9 mouse cellular contexts compared by ENCODE assay signal in the genomic region with DNA sequence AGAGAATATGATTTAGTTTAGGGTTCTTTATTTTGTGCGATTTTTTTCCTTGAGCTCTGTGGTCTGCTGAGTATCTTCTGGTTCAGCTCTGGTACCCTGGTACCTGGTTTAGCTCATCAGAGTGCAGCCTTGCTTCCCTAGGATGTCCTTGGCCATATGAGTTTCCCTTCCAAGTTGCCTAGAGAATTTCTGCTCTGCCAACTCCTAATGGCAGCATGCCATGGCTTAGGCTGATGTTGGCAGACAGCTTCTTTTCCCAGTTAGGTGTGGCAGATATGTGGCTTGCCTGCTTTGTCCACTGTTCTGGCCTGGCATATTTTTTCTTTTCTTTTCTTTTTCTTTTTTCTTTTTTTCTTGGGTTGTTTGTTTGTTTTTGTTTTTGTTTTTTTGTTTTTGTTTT. TPM values are rescaled to one million over a fixed set of nuclear protein-coding genes. Genes with fewer than 3 reads are reported as not detected.
DNase-seq lines count a peak whose midpoint lies in the region; TF ChIP-seq lines count a peak whose summit lies in the region.
"Had no signal": no experiment of that assay in that cellular context is flagged by ENCODE, and none has a peak within 500 bp of the region (broad histone marks: within the 10 kb centered on the region; RNA-seq: fewer than 3 reads in every experiment).

No protein-coding gene starts in this region.

- no peaks in the 10 kb centered on the region for H3K9me3 ChIP-seq in heart, embryonic 10.5 days
- H3K9me3 ChIP-seq: liver, embryonic 15.5 days had no signal

- peak; percentile 97 for DNase-seq in heart, adult 11 months
- no peak for DNase-seq in heart, embryonic 10.5 days (ENCODE audit: low spot score)
- peak; percentile 82 for DNase-seq in brain, embryonic 14.5 days (ENCODE audit: low read depth)
- DNase-seq in gastrocnemius, postnatal 14 days = peak; percentile 59
- DNase-seq in layer of hippocampus, adult 8-10 months (ENCODE audit: low spot score in 2 of 2) = peak; percentile 62 to 74
- DNase-seq in B cell, adult 2 months = no peak
- DNase-seq in thymus, adult 18-20 months = no peak

- H3K36me3 ChIP-seq in heart, embryonic 10.5 days = no peaks in the 10 kb centered on the region
- H3K36me3 ChIP-seq in myocyte (ENCODE audit: control insufficient read depth, insufficient read depth) = no peaks in the 10 kb centered on the region
- H3K36me3 ChIP-seq: liver, embryonic 15.5 days had no signal

- H3K27me3 ChIP-seq in heart, embryonic 10.5 days (ENCODE audit: insufficient read depth, poor library complexity, severe bottlenecking) = no peaks in the 10 kb centered on the region
- H3K27me3 ChIP-seq in myocyte (ENCODE audit: control insufficient read depth, insufficient read depth, insufficient read length) = no peaks in the 10 kb centered on the region
- H3K27me3 ChIP-seq: liver, embryonic 15.5 days had no signal

- peaks cover 10% of the 10 kb centered on the region for H3K4me1 ChIP-seq in heart, embryonic 10.5 days

- peaks cover 97% of the 10 kb centered on the region for H3K79me2 ChIP-seq in myocyte (ENCODE audit: control insufficient read depth, insufficient read depth)

- H3K4me3 ChIP-seq in heart, embryonic 10.5 days = no peak overlapping the region
- H3K4me3 ChIP-seq in myocyte = no peak overlapping the region
- H3K4me3 ChIP-seq: liver, embryonic 15.5 days had no signal

- TF ChIP-seq CTCF in brain, embryonic 14.5 days (IDR thresholded peaks at IDR 0.05; ENCODE audit: borderline replicate concordance, extremely low read depth, insufficient read depth, insufficient read length) = no peak

- H3K4me2 ChIP-seq in myocyte (ENCODE audit: low read depth) = peak overlapping the region; percentile 52
- H3K4me2 ChIP-seq: liver, embryonic 15.5 days had no signal

- WGBS in heart, embryonic 10.5 days = 88% methylated on average over 1 of the region's 1 CpGs

- no peak overlapping the region for H3K27ac ChIP-seq in heart, embryonic 10.5 days
- H3K27ac ChIP-seq: liver, embryonic 15.5 days had no signal

- intact Hi-C loops in gastrocnemius, postnatal 14 days (cut with DNase I; ENCODE audit: low total_unique reads) = no loop called here

- H3ac ChIP-seq in myocyte (ENCODE audit: control insufficient read depth, insufficient read length) = no peak overlapping the region

- TF ChIP-seq POLR2A in brain, embryonic 14.5 days (IDR thresholded peaks at IDR 0.05; ENCODE audit: borderline replicate concordance, extremely low read depth, insufficient read depth, insufficient read length, poor library complexity, severe bottlenecking) = no peak
- no peak for TF ChIP-seq POLR2A in myocyte (IDR thresholded peaks at IDR 0.05; ENCODE audit: insufficient read length, low read depth)

TF ChIP-seq in myocyte, 11 proteins besides CTCF, POLR2A, EP300 and RAD21:
- TF ChIP-seq REST (IDR thresholded peaks at IDR 0.05; ENCODE audit: insufficient read depth, insufficient read length) = no peak
- TF ChIP-seq USF1 (IDR thresholded peaks at IDR 0.05; ENCODE audit: low read depth) = no peak
- no peak for TF ChIP-seq POLR2AphosphoS2 (IDR thresholded peaks at IDR 0.05; ENCODE audit: insufficient read length, low read depth)
- TF ChIP-seq MYOG (IDR thresholded peaks at IDR 0.05; ENCODE audit: control insufficient read depth in 1 of 3, insufficient read depth in 1 of 3, insufficient read length in 2 of 3, low read depth in 2 of 3) = no peak
- no peak for TF ChIP-seq TCF3 (IDR thresholded peaks at IDR 0.05; ENCODE audit: insufficient read length, low read depth)
- no peak for TF ChIP-seq CEBPB (IDR thresholded peaks at IDR 0.05; ENCODE audit: insufficient read depth, poor library complexity, severe bottlenecking)
- TF ChIP-seq SRF (IDR thresholded peaks at IDR 0.05; ENCODE audit: control insufficient read depth, insufficient read length, low read depth) = no peak
- TF ChIP-seq TCF12 (IDR thresholded peaks at IDR 0.05; ENCODE audit: insufficient read depth, poor library complexity, severe bottlenecking) = no peak
- no peak for TF ChIP-seq E2F4 (IDR thresholded peaks at IDR 0.05; ENCODE audit: insufficient read depth)
- no peak for TF ChIP-seq MYOD1 (IDR thresholded peaks at IDR 0.05; ENCODE audit: control insufficient read depth in 1 of 3, insufficient read length in 2 of 3, low read depth in 2 of 3)
- no peak for TF ChIP-seq MAX (IDR thresholded peaks at IDR 0.05; ENCODE audit: low read depth)
TF ChIP-seq in myocyte: peak in this region for 0.

RNA-seq across cellular contexts. Expression of gene Rabep1, which starts 25.8 kb away (rescaled TPM):
- 29.4 and 29.7 TPM in 2 replicates for polyA plus RNA-seq in heart, embryonic 10.5 days (2016; fragmentation: Nextera tagmentation; extraction: Ambion mirVana)
- polyA plus RNA-seq in brain, embryonic 14.5 days (2012; rRNA removed) = 20.3 and 33.9 TPM in 2 replicates
- 10 to 100 TPM; 22.7 to 24.3 TPM for total RNA-seq in gastrocnemius, postnatal 14 days (2021)
- total RNA-seq in layer of hippocampus, adult 8-10 months (2022) = 100 to 1,000 TPM; 114 to 117 (median 116) TPM
- 16.1 TPM for polyA plus RNA-seq in myocyte (2012; fragmentation: generic; extraction: Trizol)

RNA-seq across cellular contexts. Expression of gene Scimp, which starts 58.0 kb away (rescaled TPM):
- not detected in 2 replicates for polyA plus RNA-seq in heart, embryonic 10.5 days (2016; fragmentation: Nextera tagmentation; extraction: Ambion mirVana)
- polyA plus RNA-seq in brain, embryonic 14.5 days (2012; rRNA removed) = not detected in 2 replicates
- total RNA-seq in gastrocnemius, postnatal 14 days (2021) = under 1 TPM in 1 of 2 experiments, not detected in 1; 0.22 TPM
- 1 to 10 TPM in 1 of 4 experiments, under 1 TPM in 1, not detected in 2; 0.83 to 1.9 TPM for total RNA-seq in layer of hippocampus, adult 8-10 months (2022)
- 0.10 TPM for polyA plus RNA-seq in myocyte (2012; fragmentation: generic; extraction: Trizol)

Comparison
In these comparisons a context has a peak if more than half of its experiments do, and no peak if none do; other contexts are left out.
1. DNase-seq: peak in heart, adult 11 months (single experiment), brain, embryonic 14.5 days (single experiment), gastrocnemius, postnatal 14 days (single experiment) and layer of hippocampus, adult 8-10 months (2 of 2); none in heart, embryonic 10.5 days (single experiment), B cell, adult 2 months (0 of 2) and thymus, adult 18-20 months (0 of 2).